Mouse (Mus musculus) hindbrain, embryonic 11.5 days (tissue): Measurements from ENCODE around the gene Adck2. TPM values are rescaled to one million over a fixed set of nuclear protein-coding genes. Genes with fewer than 3 reads are reported as not detected.

Experiments used
- ATAC-seq: fragments of 200-750 bp; cut with Nextera tagmentation; 2 replicates; pipeline ENCODE4 v1.8.0; 2017; ENCODE audit warnings: mild to moderate bottlenecking, moderate TSS enrichment, moderate library complexity; ENCODE audit not compliant: low FRiP score
- DNase-seq: peaks from one replicate; pipeline ENCODE4 v3.0.0-alpha.2; 2015; ENCODE audit warnings: low spot score
- H3K27ac ChIP-seq: fragments of 300-500 bp; sonication (generic); 2 replicates; pipeline ENCODE4 v1.5.1; 2014; ENCODE audit warnings: mild to moderate bottlenecking, low read depth, low read length
- H3K27me3 ChIP-seq: fragments of 300-500 bp; sonication (generic); 2 replicates; pipeline ENCODE4 v1.6.1; 2014; ENCODE audit warnings: mild to moderate bottlenecking, low read length, moderate library complexity, mixed read lengths; ENCODE audit not compliant: control insufficient read depth, insufficient read depth
- H3K36me3 ChIP-seq: fragments of 300-500 bp; sonication (generic); 2 replicates; pipeline ENCODE4 v1.6.1; 2014; ENCODE audit warnings: mild to moderate bottlenecking, low read length, moderate library complexity, mixed read lengths; ENCODE audit not compliant: control insufficient read depth, insufficient read depth
- H3K4me1 ChIP-seq: fragments of 300-500 bp; sonication (generic); replicated peaks from 2 replicates; pipeline ENCODE4 v1.6.1; 2014; ENCODE audit warnings: low read length, mixed read lengths; ENCODE audit not compliant: control insufficient read depth, insufficient read depth
- H3K4me2 ChIP-seq: fragments of 300-500 bp; sonication (generic); replicated peaks from 2 replicates; pipeline ENCODE4 v1.6.1; 2014; ENCODE audit warnings: mild to moderate bottlenecking, low read depth, low read length
- H3K4me3 ChIP-seq: fragments of 300-500 bp; sonication (generic); 2 replicates; pipeline ENCODE4 v1.5.1; 2014; ENCODE audit warnings: low read depth, low read length
- H3K9ac ChIP-seq: fragments of 300-500 bp; sonication (generic); 2 replicates; pipeline ENCODE4 v1.6.1; 2014; ENCODE audit warnings: low read depth, low read length
- H3K9me3 ChIP-seq: fragments of 300-500 bp; sonication (generic); 2 replicates; pipeline ENCODE4 v1.6.1; 2016; ENCODE audit warnings: low read length; ENCODE audit not compliant: control insufficient read depth
- WGBS: fragments of 180-500 bp; shearing (Covaris S2); extraction: QIAGEN DNeasy Blood & Tissue Kit; methylation state at CpG from one replicate; pipeline ENCODE4 v1.1.7; 2014; 5-methylcytosine and 5-hydroxymethylcytosine counted together
- polyA plus RNA-seq: library from polyadenylated mRNA; unstranded; fragments of >200 nt; fragmentation: Nextera tagmentation; extraction: Ambion mirVana; gene quantifications from 2 replicates; pipeline ENCODE4 v1.2.1, GENCODE M21; 2014

The Adck2 gene
- polyA plus RNA-seq, 1 experiment from 2014 or later: 23.9 TPM

DNA sequence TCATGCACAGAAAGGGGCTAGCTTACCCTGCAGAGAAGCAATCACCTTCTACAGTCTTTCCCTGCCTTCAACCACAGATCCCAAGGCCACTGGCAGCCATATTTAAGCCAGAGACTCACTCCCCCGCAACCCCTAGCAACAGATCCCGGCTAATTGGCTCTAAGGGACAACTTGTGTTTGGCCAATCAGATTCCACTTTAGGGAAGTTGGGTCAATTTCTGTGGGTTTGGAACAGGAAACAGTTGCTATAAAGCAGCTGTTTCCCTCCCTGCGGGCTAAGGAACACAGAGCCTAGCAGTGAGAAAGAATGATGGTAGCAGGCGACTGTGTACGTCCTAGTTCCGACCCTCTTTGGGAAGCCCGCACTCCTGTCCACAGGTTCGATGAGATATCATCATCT is 35.4 kb upstream of the Adck2 start:
- H3K4me1 ChIP-seq: peaks cover 15% of the 10 kb centered on the region
- no peak overlapping the region for H3K9ac ChIP-seq
- H3K9me3 ChIP-seq: no peaks in the 10 kb centered on the region
- H3K4me3 ChIP-seq: no peak overlapping the region
- WGBS: 80% methylated on average over 8 of the region's 8 CpGs
- no peaks in the 10 kb centered on the region for H3K36me3 ChIP-seq
- no peaks in the 10 kb centered on the region for H3K27me3 ChIP-seq
- no peak for DNase-seq
- no peak overlapping the region for H3K27ac ChIP-seq
- no peak overlapping the region for H3K4me2 ChIP-seq
- ATAC-seq: no peak

DNA sequence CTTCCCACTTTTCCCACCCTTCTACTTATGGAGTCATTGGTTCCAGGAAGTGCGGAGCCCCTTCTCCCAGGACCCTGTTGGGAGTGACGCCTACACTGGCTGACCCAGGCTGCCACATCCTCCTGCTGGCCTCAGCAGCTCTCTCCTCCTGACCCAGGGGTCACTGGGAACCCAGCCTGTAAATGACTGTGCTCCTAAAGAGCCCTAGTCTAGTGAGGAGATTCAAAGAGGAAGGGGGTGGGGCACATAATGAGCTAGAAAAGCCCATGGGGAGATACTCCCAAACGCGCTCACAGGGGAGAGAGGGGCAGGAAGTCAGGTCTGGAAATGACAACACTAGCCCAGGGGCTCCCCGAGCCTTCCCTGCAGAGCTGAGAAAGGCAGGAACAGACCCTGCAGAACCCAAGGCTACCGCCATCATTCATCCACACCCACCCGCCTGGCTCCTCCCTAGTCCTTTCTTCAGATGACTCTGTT is 34.0 kb upstream of the Adck2 start:
- Histone ChIP-seq H3K36me3 (no peaks in the 10 kb centered on the region), H3K4me3 (no peak overlapping the region), H3K9me3 (no peaks in the 10 kb centered on the region), H3K27me3 (no peaks in the 10 kb centered on the region), H3K9ac (0 out of 2 replicates have a peak overlapping the region, but pooled peaks have one; percentile 11), H3K27ac (peak overlapping the region; percentile 79), H3K4me2 (peak overlapping the region; percentile 11; the same call in 1 of the 2 replicates), H3K4me1 (peaks cover 25% of the 10 kb centered on the region)
- ATAC-seq: peak; percentile 59
- peak; percentile 49 for DNase-seq
- WGBS: 9% methylated on average over 7 of the region's 7 CpGs

DNA sequence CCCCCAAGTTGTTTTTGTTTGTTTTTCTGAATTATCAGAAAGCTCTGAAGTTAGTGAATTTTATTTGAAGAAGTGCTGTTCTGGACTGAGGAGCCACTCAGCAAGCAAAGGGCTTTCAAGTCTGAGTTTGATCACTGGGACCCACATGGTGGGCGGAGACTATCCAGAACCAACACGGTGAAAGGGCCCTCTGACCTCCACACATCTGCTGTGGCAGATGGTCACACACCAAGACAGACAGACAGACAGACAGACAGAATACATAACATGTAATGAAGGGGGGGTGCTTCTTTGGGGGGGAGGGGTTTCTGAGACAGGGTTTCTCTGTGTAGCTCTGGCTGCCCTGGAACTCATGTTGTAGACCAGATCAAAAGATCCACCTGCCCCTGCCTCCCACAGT is 33.1 kb upstream of the Adck2 start:
- no peaks in the 10 kb centered on the region for H3K36me3 ChIP-seq
- ATAC-seq: no peak
- no peaks in the 10 kb centered on the region for H3K9me3 ChIP-seq
- H3K4me2 ChIP-seq: no peak overlapping the region
- DNase-seq: peak; percentile 34
- no peak overlapping the region for H3K9ac ChIP-seq
- WGBS: 40% methylated on average over 2 of the region's 2 CpGs
- H3K4me3 ChIP-seq: no peak overlapping the region
- H3K27ac ChIP-seq: peak overlapping the region; percentile 79; the same call in 1 of the 2 replicates
- no peaks in the 10 kb centered on the region for H3K27me3 ChIP-seq
- H3K4me1 ChIP-seq: peaks cover 25% of the 10 kb centered on the region

DNA sequence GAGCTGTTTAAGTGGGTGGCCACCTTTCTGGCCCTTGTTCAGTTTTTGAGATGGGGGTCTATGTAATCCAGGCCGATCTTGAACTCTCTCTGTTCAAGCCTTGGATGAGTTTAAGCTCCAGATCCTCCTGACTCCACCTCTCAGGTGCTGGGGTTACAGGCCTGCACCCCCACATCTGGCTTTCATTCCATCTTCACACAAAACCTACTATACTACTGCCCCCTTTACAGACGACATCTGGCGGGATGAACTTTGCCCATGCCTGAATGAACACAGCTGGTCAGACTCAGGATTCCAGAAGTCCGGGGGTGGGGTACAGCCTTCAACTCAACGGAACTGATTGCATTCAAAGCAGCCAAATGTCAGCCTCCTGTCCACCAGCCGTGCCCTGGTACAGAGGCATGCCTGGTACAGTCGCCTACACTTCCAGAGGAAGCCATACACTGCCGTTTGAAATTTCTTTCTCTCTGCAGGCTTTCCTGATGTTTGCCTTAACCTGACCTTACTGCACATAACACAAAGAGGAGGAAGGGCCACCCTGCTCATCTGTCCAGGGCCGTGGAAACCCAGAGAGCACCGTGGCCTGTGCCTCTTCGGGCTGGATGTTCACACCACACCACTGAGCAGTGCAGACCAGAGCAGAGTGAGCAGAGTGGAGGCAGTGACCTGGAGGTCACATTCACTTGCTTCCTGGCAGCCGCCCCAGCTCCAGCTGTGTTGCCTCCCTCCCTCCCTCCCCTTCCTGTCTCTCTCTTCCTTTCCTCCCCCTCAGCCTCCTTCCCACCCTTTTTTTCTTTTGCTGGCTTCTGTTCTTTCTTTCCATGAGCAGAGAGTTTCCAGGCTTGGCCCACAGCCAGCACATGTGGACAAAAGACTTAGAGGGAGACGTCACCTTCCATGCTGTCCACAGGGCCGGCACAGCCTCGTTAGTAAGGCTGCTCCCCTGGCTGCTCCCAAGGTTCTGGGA is 30.8 kb upstream of the Adck2 start:
- Histone ChIP-seq H3K36me3 (no peaks in the 10 kb centered on the region), H3K4me2 (no peak overlapping the region), H3K9ac (peak overlapping the region; percentile 15), H3K4me1 (peaks cover 25% of the 10 kb centered on the region), H3K9me3 (no peaks in the 10 kb centered on the region), H3K4me3 (no peak overlapping the region), H3K27me3 (no peaks in the 10 kb centered on the region), H3K27ac (peak overlapping the region; percentile 82)
- DNase-seq: peak; percentile 77
- WGBS: 13% methylated on average over 15 of the region's 15 CpGs
- ATAC-seq: peak; percentile 76

DNA sequence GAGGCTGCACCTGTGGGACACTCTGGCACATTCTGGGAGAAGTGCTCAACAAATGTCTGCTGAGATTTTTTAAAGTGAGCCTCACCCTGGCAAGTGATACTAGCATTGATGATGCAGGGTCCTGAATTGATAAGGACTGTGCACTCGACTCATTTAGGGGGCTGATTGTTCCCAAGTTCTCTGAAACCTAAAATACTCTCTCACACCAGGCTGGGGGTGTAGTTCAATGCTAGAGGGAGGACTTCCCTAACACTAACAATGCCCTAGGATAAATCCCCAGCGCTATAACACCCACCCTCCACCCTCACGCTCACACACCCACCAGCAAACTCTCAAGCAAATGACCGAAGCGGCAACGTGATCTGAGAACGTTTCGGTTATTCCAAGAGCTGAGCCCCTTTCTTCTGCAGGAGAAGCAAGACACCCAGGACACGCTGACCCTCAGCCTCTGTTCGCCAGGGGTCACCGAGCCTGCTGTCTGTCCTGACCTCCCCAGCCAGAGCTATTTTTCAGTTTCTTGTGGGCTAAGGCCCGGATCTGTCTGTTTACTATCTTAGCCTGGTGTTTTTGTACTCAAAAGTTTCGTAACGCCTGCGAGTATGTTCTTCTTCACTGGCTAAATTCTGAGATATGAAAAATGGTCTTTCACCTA is 29.8 kb upstream of the Adck2 start:
- H3K4me2 ChIP-seq: no peak overlapping the region
- no peak for DNase-seq

DNA sequence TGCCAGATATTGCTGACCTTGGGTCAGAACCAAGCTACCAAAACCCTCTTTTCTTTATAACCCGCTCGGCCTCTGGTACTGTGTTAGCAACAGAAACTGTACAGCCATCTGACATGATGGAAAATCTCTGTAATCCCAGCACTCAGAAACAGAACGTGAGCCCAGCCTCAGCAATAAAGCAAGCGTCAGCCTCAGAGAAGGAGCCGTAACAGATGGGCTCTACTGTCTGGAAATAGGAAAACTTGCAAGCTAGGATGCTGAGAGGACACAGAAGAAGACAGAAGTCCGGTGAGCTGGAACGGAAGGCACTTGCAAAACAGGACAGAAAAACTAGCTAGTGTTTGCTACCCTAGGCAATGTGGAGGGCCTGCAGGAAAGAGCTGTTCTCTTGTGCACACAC is 28.2 kb upstream of the Adck2 start:
- DNase-seq: no peak
- Histone ChIP-seq H3K27ac (no peak overlapping the region), H3K36me3 (no peaks in the 10 kb centered on the region), H3K4me1 (peaks cover 18% of the 10 kb centered on the region), H3K9me3 (no peaks in the 10 kb centered on the region), H3K4me2 (no peak overlapping the region), H3K9ac (no peak overlapping the region), H3K4me3 (no peak overlapping the region), H3K27me3 (no peaks in the 10 kb centered on the region)
- WGBS: 88% methylated on average over 7 of the region's 7 CpGs
- no peak for ATAC-seq

More for the DNA sequence above, 29.8 kb upstream of the Adck2 start:
- H3K9ac ChIP-seq: peak overlapping the region; percentile 45
- no peaks in the 10 kb centered on the region for H3K9me3 ChIP-seq
- ATAC-seq: no peak
- no peaks in the 10 kb centered on the region for H3K36me3 ChIP-seq
- H3K27ac ChIP-seq: peak overlapping the region; percentile 82
- H3K4me1 ChIP-seq: peaks cover 25% of the 10 kb centered on the region
- no peak overlapping the region for H3K4me3 ChIP-seq
- 12% methylated on average over 15 of the region's 15 CpGs for WGBS
- no peaks in the 10 kb centered on the region for H3K27me3 ChIP-seq

DNA sequence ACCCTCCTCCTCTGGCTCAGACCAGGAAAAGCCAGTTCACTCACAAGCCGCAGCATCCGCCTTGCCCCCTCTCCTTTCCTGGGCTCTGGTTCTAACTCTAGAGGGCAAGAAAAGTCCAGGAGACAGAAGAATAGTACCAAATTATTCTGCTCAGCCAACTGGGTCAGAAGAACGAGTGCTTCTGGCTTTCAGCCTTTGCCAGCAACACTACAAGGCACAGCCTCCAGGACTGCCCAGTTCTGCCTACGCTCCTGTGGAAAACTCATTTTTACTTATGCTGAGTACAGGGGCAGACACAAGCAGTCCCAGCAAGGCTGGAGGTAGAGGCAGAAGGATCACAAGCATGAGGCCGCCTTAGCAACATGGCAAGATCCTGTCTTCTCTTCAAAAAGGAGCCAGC is 25.6 kb upstream of the Adck2 start:
- Histone ChIP-seq H3K9me3 (no peaks in the 10 kb centered on the region), H3K36me3 (no peaks in the 10 kb centered on the region), H3K9ac (no peak overlapping the region), H3K4me3 (no peak overlapping the region), H3K27me3 (no peaks in the 10 kb centered on the region), H3K4me1 (peaks cover 11% of the 10 kb centered on the region), H3K27ac (no peak overlapping the region), H3K4me2 (no peak overlapping the region)
- WGBS: 86% methylated on average over 5 of the region's 5 CpGs
- no peak for DNase-seq
- ATAC-seq: no peak

DNA sequence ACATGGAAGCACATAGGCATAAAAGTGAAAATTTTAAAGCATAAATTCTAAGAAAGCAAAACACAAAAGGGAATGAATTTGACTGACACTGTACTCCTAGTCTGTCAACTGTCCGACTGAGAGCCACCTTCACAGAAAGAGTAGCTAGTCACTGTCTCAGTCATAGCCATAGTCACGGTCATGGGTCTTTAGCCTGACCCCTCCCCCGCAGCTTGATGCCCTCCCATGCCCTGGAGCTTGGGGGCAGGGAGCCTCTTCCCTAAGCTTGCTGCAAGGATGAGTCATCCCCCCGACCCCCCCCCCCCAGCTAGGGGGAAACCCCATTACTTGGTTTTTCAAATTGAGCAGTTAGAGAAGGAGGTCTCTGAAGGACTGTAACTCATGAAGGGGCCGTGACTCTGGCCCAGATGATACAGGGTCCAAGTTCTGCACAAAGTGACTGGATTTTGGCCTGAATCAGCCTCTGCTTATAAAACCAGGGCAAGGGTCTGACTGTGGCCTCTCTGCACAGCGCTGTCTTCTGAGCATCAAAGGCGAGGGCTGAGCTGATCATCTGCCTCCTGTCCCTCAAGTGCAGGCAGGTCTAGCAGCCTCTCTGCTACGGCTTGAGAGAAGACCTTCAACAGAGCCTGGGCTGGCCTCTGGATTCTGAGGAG is 21.6 kb upstream of the Adck2 start:
- no peak overlapping the region for H3K9ac ChIP-seq
- ATAC-seq: no peak
- H3K4me2 ChIP-seq: no peak overlapping the region
- DNase-seq: no peak
- WGBS: 57% methylated on average over 8 of the region's 8 CpGs
- H3K27ac ChIP-seq: no peak overlapping the region
- H3K4me1 ChIP-seq: peaks cover 7% of the 10 kb centered on the region
- no peak overlapping the region for H3K4me3 ChIP-seq
- H3K36me3 ChIP-seq: no peaks in the 10 kb centered on the region
- H3K27me3 ChIP-seq: no peaks in the 10 kb centered on the region
- no peaks in the 10 kb centered on the region for H3K9me3 ChIP-seq
